Mouse (Mus musculus) limb, embryonic 14.5 days (tissue): Measurements from ENCODE around the gene Nrcam. TPM values are rescaled to one million over a fixed set of nuclear protein-coding genes. Genes with fewer than 3 reads are reported as not detected.

Experiments
- ATAC-seq: fragments of 200-750 bp; cut with Nextera tagmentation; 2 replicates; pipeline ENCODE4 v1.8.0; 2017; ENCODE audit warnings: low read depth, moderate number of reproducible peaks, moderate TSS enrichment; ENCODE audit not compliant: low FRiP score
- DNase-seq: peaks from one replicate; pipeline ENCODE4 v3.0.0-alpha.2; 2015; ENCODE audit warnings: low spot score
- H3K27ac ChIP-seq: fragments of 300-500 bp; sonication (generic); replicated peaks from 2 replicates; pipeline ENCODE4 v1.5.1; 2014; ENCODE audit warnings: low read depth, mild to moderate bottlenecking, low read length, moderate library complexity, mixed read lengths
- H3K27me3 ChIP-seq: fragments of 300-500 bp; sonication (generic); 2 replicates; pipeline ENCODE4 v1.6.1; 2014; ENCODE audit warnings: low read length, mixed read lengths; ENCODE audit not compliant: control insufficient read depth, insufficient read depth
- H3K36me3 ChIP-seq: fragments of 300-500 bp; sonication (generic); 2 replicates; pipeline ENCODE4 v1.6.1; 2014; ENCODE audit warnings: mild to moderate bottlenecking, low read length, moderate library complexity, mixed read lengths; ENCODE audit not compliant: control insufficient read depth, insufficient read depth
- H3K4me1 ChIP-seq: fragments of 300-500 bp; sonication (generic); 2 replicates; pipeline ENCODE4 v1.6.1; 2014; ENCODE audit warnings: antibody characterized with exemption, low read length, mixed read lengths; ENCODE audit not compliant: control insufficient read depth, insufficient read depth
- H3K4me2 ChIP-seq: fragments of 300-500 bp; sonication (generic); replicated peaks from 2 replicates; pipeline ENCODE4 v1.6.1; 2014; ENCODE audit warnings: low read depth, mild to moderate bottlenecking, low read length, moderate library complexity; ENCODE audit not compliant: severe bottlenecking
- H3K4me3 ChIP-seq: fragments of 300-500 bp; sonication (generic); replicated peaks from 2 replicates; pipeline ENCODE4 v1.5.1; 2014; ENCODE audit warnings: low read length
- H3K9ac ChIP-seq: fragments of 300-500 bp; sonication (generic); 2 replicates; pipeline ENCODE4 v1.6.1; 2014; ENCODE audit warnings: mild to moderate bottlenecking, low read depth, low read length, moderate library complexity; ENCODE audit not compliant: severe bottlenecking
- H3K9me3 ChIP-seq: fragments of 300-500 bp; sonication (generic); 2 replicates; pipeline ENCODE4 v1.6.1; 2016; ENCODE audit warnings: low read length; ENCODE audit not compliant: control insufficient read depth
- POLR2A ChIP-seq: fragments of 200-500 bp; IDR thresholded peaks from 2 replicates; pipeline ENCODE4 v1.8.0; 2012; ENCODE audit warnings: inconsistent platforms, mild to moderate bottlenecking, moderate library complexity, borderline replicate concordance; ENCODE audit not compliant: insufficient read depth, insufficient read length; ENCODE audit errors: extremely low read depth
- WGBS: fragments of 180-500 bp; shearing (Covaris S2); extraction: QIAGEN DNeasy Blood & Tissue Kit; methylation state at CpG from one replicate; pipeline ENCODE4 v1.1.7; 2014; 5-methylcytosine and 5-hydroxymethylcytosine counted together
- polyA plus RNA-seq, 2 experiments: library from polyadenylated mRNA; depleted of rRNA in 1 of 2; stranded (reverse) in 1 of 2; unstranded in 1 of 2; fragments of >200 nt; fragmentation: Nextera tagmentation in 1 of 2; extraction: Ambion mirVana in 1 of 2; gene quantifications; 2 replicates each; pipeline versions ENCODE4 v1.2.1 to v1.2.3; 2012 to 2014

Gene Nrcam
- polyA plus RNA-seq, 2 experiments: 1.6 to 4.0 TPM

GRCm38 (mm10) chr12:44528391-44529016 is 199.8 kb downstream of the Nrcam start:
- WGBS: 35% methylated on average over 11 of the region's 11 CpGs
- Histone ChIP-seq H3K27ac (no peak overlapping the region), H3K36me3 (no peaks in the 10 kb centered on the region), H3K27me3 (no peaks in the 10 kb centered on the region), H3K9me3 (no peaks in the 10 kb centered on the region), H3K9ac (no peak overlapping the region), H3K4me3 (no peak overlapping the region), H3K4me2 (no peak overlapping the region), H3K4me1 (no peaks in the 10 kb centered on the region)
- ATAC-seq: no peak
- no peak for TF ChIP-seq POLR2A
- no peak for DNase-seq

GRCm38 (mm10) chr12:44532337-44533113 is 203.8 kb downstream of the Nrcam start:
- no peak for ATAC-seq
- no peak for DNase-seq
- no peak overlapping the region for H3K4me3 ChIP-seq
- no peak overlapping the region for H3K9ac ChIP-seq
- H3K4me2 ChIP-seq: no peak overlapping the region
- no peak overlapping the region for H3K27ac ChIP-seq
- TF ChIP-seq POLR2A: no peak
- H3K9me3 ChIP-seq: no peaks in the 10 kb centered on the region
- H3K4me1 ChIP-seq: no peaks in the 10 kb centered on the region
- H3K36me3 ChIP-seq: no peaks in the 10 kb centered on the region
- 81% methylated on average over 19 of the region's 19 CpGs for WGBS
- H3K27me3 ChIP-seq: no peaks in the 10 kb centered on the region

GRCm38 (mm10) chr12:44534100-44534633 is 205.5 kb downstream of the Nrcam start:
- H3K4me3 ChIP-seq: no peak overlapping the region
- DNase-seq (no peak), ATAC-seq (no peak)
- H3K9ac ChIP-seq: no peak overlapping the region
- no peak for TF ChIP-seq POLR2A
- H3K4me2 ChIP-seq: no peak overlapping the region
- no peaks in the 10 kb centered on the region for H3K27me3 ChIP-seq
- no peaks in the 10 kb centered on the region for H3K9me3 ChIP-seq
- no peaks in the 10 kb centered on the region for H3K4me1 ChIP-seq
- H3K27ac ChIP-seq: no peak overlapping the region
- WGBS: 86% methylated on average over 7 of the region's 7 CpGs
- no peaks in the 10 kb centered on the region for H3K36me3 ChIP-seq

DNA sequence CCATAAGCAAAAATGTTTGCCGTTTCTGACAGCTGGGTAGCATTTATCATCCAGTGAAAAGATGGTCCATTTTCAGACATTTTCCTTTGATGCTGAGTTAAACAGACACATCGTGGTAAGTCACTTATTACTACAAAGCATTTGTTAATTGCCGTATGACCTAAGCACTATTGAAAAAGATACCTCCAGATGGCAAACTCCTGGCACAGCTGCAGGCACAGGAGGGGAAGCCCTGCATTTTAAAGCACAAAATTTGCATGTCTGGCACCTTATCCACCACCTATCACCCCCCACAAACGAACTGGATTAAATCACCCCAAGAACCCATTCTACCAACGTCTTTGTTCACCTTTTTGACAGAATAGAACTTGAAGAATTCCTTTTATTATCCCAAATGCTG is 206.9 kb downstream of the Nrcam start:
- no peak overlapping the region for H3K9ac ChIP-seq
- no peaks in the 10 kb centered on the region for H3K4me1 ChIP-seq
- WGBS: 21% methylated on average over 5 of the region's 5 CpGs
- H3K36me3 ChIP-seq: no peaks in the 10 kb centered on the region
- TF ChIP-seq POLR2A: no peak
- DNase-seq: no peak
- no peak overlapping the region for H3K4me3 ChIP-seq
- no peak overlapping the region for H3K4me2 ChIP-seq
- H3K27me3 ChIP-seq: no peaks in the 10 kb centered on the region
- H3K27ac ChIP-seq: no peak overlapping the region
- ATAC-seq: no peak
- no peaks in the 10 kb centered on the region for H3K9me3 ChIP-seq

DNA sequence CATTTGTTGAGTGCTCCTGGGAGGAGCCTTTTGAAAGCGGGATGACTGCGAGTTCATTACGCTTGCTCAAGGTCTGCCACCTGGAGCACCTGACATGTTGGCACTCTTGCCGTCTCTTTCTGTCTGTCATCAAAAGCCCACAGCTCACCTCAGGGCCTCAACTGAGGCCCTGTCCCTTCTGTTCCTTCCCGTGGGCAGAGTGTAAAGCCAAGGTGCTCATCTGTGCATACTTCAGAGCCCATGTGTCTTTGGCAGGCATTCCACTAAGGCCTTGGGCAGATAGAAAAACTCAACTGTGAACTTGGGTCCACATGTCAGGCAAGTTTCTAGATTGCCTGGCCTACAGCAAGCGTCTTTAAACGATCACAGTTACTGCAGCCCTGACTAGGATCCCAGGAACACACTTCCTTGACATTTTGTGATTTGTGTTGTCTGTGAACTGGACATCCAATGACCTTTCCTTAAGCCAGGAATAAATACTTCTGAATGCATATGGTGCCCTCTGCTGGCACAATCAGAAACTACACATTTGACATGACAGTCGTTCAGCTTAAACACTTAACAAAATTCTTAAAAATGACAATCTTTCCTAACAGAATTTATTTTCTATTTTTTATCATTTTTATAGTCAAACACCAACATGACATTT is 219.2 kb downstream of the Nrcam start:
- H3K36me3 ChIP-seq: no peaks in the 10 kb centered on the region
- H3K27me3 ChIP-seq: no peaks in the 10 kb centered on the region
- H3K4me1 ChIP-seq: no peaks in the 10 kb centered on the region
- DNase-seq (peak; percentile 72), ATAC-seq (no peak)
- no peak overlapping the region for H3K27ac ChIP-seq
- no peak for TF ChIP-seq POLR2A
- WGBS: 43% methylated on average over 8 of the region's 8 CpGs
- H3K9me3 ChIP-seq: no peaks in the 10 kb centered on the region
- no peak overlapping the region for H3K4me2 ChIP-seq
- H3K9ac ChIP-seq: no peak overlapping the region
- H3K4me3 ChIP-seq: no peak overlapping the region
